Mouse (Mus musculus) kidney, adult 18-20 months (tissue): ENCODE results near the gene Akap14.
"Not testable (repeated sequence)": the region's sequence is repeated elsewhere in the genome, so short reads cannot be mapped to it uniquely, and the experiment has no call there.

Experiments used
- DNase-seq: peaks from one replicate; pipeline ENCODE4 v3.0.0; 2021

Akap14 gene

GRCm38 (mm10) chrX:37168742-37169141 lies at the start of gene Akap14:
TSS of gene Akap14 (minus strand) at chrX:37168842.
- no peak for DNase-seq

GRCm38 (mm10) chrX:37210941-37211340 lies 42.3 kb upstream of the Akap14 start, which contains the start of gene Gm9:
TSS of gene Gm9 (minus strand) at chrX:37211041.
- no peak for DNase-seq

DNA sequence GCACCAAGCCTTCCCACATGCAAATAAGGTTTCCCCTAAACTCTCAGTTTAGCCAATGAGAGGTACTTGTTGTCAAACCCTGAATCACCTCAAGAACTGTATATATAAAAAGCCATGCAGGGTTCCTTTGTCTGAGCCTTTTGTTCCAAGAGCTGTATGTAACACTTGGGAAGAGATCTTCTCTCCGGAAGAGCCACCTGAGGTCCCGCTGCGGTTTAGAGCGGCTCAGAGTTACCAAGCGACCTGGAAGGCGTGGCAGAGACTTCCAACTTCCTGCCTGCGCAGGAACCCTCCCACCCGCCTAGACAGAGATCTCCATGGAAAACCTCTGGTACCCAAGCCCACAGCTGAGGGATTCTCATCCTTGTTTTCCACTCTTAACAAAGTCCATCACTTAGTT lies 30.0 kb upstream of the Akap14 start:
- DNase-seq = no peak

GRCm38 (mm10) chrX:37191744-37192379 lies 23.2 kb upstream of the Akap14 start:
- DNase-seq = no peak

GRCm38 (mm10) chrX:37191105-37191743 lies 22.6 kb upstream of the Akap14 start, which contains the start of the genes Ndufa1 and Rnf113a1:
TSS of gene Ndufa1 (minus strand) at chrX:37191163.
TSS of gene Rnf113a1 (plus strand) at chrX:37191245.
- peak; percentile 88 for DNase-seq

- no peak for DNase-seq
Measured at GRCm38 (mm10) chrX:37190755-37191104, 22.1 kb upstream of the Akap14 start.

DNA sequence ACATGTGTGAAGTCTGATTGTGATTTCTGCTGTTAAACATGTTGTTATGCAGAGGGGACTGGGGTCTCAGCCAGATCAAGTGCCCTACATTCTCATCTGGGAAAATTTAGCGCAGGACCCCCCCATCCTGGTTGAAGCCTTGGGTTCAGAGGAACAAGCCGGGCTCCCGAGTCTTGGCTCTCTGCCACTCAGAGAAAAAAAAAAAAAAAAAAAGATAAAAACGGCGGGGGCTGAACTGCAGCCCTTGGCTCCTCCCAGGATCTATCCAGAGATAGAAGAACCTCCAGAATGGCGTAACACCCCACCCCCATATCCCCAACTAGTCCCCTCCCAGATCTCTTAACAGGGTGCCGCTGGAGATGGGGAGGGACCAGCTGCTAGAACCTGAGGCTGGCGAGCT lies 15.8 kb upstream of the Akap14 start:
- DNase-seq = not testable (repeated sequence)

GRCm38 (mm10) chrX:37167085-37167484 lies 1.6 kb downstream of the Akap14 start:
- DNase-seq = peak; percentile 36

DNA sequence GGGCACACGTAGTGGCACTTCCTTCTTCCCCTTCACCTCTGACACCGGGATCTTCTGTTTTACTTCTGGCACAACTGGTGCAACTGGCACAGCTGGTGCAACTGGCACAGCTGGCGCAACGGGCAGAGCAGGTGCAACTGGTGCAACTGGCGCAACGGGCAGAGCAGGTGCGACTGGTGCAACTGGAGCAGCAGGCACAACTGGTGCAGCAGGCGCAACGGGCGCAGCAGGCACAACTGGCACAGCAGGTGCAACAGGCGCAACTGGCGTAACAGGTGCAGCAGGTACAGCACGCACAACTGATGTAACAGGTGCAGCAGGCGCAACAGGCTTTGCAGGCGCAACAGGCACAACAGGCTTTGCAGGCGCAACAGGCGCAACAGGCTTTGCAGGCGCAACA lies 5.5 kb downstream of the Akap14 start:
- DNase-seq = no peak

- no peak for DNase-seq
Measured at GRCm38 (mm10) chrX:37161169-37161568, 7.5 kb downstream of the Akap14 start.

DNA sequence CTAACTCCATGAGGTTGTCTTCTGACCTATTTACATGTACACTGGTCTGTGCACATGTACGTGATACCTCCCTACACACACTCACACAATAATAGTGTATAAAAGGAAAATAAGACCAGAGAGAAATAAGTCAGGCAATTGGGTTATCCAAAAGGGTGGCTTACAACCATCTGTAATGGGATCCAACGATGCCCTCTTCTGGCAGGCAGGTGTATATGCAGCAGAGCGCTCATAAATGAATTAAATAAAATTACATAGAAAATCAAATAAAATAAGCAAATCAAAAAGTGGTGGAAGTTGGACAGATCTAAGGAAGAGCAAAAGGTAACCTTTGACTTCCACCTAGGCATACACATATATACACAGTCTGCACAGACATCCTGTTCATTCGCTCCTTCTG lies 10.8 kb downstream of the Akap14 start:
- DNase-seq = no peak

GRCm38 (mm10) chrX:37144954-37145353 lies 23.7 kb downstream of the Akap14 start:
- DNase-seq = no peak

DNA sequence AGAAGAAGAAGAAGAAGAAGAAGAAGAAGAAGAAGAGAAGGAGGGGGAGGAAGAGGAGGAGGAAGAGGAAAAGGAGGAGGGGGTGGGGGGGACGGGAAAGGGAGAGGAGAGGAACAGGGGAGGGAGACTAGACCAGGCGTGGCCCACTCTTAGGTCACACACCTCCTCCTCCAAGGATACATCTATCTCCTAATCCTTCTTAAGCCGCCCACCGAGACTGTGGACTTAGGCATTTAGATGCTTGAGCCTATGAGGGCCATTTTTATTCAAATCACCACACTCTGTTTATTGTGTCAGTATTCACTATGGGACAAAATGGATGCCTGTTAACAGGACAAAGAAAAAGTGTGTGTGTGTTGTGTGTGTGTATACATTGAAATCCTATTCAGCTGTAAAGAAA lies 24.1 kb downstream of the Akap14 start:
- DNase-seq = not testable (repeated sequence)

DNA sequence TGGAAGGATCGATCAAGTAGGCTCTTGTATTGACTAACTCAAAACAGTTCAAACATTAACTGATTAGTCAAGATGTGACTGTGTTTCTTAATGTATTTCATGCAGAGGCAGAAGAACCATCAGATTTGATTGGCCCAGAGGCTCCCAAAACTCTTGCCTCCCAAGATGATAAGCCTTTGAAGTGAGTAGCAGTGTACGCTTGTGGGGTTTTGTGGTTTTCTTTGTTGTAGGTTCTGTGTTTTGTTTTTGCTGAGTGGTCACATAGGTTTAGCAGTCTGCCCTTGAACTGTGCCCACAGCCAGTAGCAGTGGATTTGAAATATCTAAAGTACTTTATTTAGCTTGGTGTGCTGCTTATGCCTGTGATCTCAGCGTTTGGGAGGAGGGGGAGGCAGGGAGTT lies 26.9 kb downstream of the Akap14 start:
- no peak for DNase-seq

DNA sequence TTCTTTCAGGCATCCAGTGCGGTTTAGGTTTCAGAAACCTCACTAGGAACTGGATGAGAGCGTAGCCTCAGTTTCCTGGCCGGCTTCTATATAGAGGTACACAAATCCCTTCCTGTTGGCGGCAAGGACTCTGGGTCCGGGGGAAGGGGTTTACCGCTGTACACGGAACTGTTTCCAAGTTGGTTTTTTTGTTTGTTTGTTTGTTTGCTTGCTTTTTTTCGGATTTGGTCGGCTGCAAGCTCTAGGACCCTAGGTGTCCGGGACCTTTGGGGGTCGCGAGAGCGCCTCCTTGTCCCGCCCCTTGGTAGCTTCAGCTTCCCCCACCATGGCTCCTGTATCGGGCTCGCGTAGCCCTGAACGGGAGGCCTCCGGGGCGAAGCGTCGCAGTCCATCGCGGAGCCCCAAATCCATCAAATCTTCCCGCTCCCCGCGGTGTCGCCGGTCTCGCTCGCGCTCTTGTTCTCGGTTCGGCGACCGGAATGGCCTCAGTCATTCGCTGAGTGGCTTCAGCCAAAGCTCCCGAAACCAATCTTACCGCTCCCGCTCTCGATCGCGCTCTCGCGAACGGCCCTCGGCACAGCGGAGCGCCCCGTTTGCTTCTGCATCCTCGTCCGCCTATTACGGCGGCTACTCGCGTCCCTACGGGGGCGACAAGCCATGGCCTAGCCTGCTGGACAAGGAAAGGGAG lies 41.8 kb downstream of the Akap14 start, which contains the start of gene Nkap:
TSS of gene Nkap (plus strand) at position 125 of the 688 bp plus-strand sequence.
- peak; percentile 77 for DNase-seq

GRCm38 (mm10) chrX:37125511-37125910 lies 43.1 kb downstream of the Akap14 start:
- no peak for DNase-seq

GRCm38 (mm10) chrX:37120212-37120611 lies 48.4 kb downstream of the Akap14 start:
- no peak for DNase-seq

DNA sequence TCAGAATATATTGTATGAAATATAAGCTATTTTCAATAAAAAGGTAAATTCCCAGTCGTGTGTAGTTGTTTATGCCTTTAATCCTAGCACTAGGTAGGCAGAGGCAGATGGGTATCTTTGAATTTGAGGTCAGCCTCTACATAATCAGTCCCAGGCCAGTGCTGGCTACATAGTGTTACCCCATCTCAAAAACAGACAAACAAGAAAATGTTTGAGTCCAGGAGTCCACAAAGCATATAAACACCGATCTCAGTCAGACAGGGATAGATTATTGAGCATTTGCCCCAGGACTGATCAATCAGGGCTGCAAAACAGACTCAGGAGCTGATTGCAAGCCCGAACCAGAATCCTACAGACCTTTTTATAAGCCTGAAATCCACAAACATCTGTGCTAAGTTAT lies 49.1 kb downstream of the Akap14 start:
- no peak for DNase-seq

DNA sequence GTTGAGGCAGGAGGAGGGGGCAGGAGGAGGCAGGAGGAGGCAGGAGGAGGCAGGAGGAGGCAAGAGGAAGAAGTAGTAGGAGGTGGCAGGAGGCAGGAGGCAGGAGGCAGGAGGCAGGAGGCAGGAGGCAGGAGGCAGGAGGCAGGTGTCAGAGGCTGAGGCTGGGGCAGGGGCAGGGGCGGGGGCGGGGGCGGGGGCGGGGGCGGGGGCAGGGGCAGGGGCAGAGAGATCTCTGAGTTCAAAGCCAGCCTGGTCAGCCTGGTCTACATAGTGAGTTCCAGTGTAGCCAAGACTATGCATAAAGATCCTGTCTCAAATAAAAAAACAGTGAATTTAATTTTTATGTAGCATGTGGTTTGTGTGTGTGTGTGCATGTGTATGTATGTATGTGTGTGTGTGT lies 51.6 kb downstream of the Akap14 start:
- DNase-seq = no peak

DNA sequence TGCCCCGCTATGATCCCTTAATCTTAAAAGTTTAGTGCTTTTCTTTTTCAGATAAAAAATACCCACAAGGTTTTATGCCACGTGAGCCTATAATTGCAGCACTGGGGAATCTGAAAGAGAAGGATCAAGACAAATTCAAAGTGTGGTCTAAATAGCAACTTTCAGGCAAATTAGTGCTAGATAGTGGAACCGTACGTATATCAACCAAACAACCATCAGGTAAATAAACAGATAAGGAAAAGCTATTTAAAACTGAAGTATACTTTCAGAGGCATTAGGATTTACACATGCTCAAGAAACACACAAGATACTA lies 57.8 kb downstream of the Akap14 start:
- no peak for DNase-seq

- peak; percentile 86 for DNase-seq
Measured at GRCm38 (mm10) chrX:37110193-37110880, 58.3 kb downstream of the Akap14 start, which contains the start of gene Upf3b. TSS of gene Upf3b (minus strand) at chrX:37110322.

- DNase-seq = no peak
Measured at GRCm38 (mm10) chrX:37109526-37110192, 59.0 kb downstream of the Akap14 start.

GRCm38 (mm10) chrX:37103826-37104225 lies 64.8 kb downstream of the Akap14 start:
- no peak for DNase-seq
